Mouse (Mus musculus) erythroblast, embryonic 14.5 days (primary cell): ENCODE results near the gene Clps. TPM values are rescaled to one million over a fixed set of nuclear protein-coding genes. Genes with fewer than 3 reads are reported as not detected.

Source experiments
- H3K27me3 ChIP-seq: 2 replicates; pipeline ENCODE4 v1.6.1; 2012; ENCODE audit warnings: inconsistent platforms; ENCODE audit not compliant: control insufficient read depth
- H3K36me3 ChIP-seq: 2 replicates; pipeline ENCODE4 v1.6.1; 2012; ENCODE audit warnings: mild to moderate bottlenecking, inconsistent platforms; ENCODE audit not compliant: control insufficient read depth
- H3K4me1 ChIP-seq: 2 replicates; pipeline ENCODE4 v1.6.1; 2012; ENCODE audit warnings: inconsistent platforms; ENCODE audit not compliant: control insufficient read depth
- H3K4me3 ChIP-seq: replicated peaks from 2 replicates; pipeline ENCODE3; 2012; ENCODE audit warnings: moderate library complexity, mild to moderate bottlenecking, inconsistent platforms
- H3K9me3 ChIP-seq: 2 replicates; pipeline ENCODE4 v1.6.1; 2012; ENCODE audit warnings: low read length, inconsistent platforms, mixed read lengths; ENCODE audit not compliant: control insufficient read depth
- GATA1 ChIP-seq: IDR thresholded peaks from 2 replicates; pipeline ENCODE4 v1.6.1; 2012; ENCODE audit warnings: low read length, inconsistent platforms, mixed read lengths
- TAL1 ChIP-seq: IDR thresholded peaks from 3 replicates; pipeline ENCODE4 v1.6.1; 2012; ENCODE audit warnings: low read length, inconsistent platforms, mixed read lengths
- polyA plus RNA-seq: library from polyadenylated mRNA; stranded (reverse); fragments of >175 nt; gene quantifications from 2 replicates; pipeline ENCODE4 v1.2.3, GENCODE M21; 2012

Clps gene
- polyA plus RNA-seq, result not detected in 2 replicates

GRCm38 (mm10) chr17:28560598-28560997 is at the start of gene Clps:
Gene Clps (minus strand): TSS chr17:28560766.
- H3K27me3 ChIP-seq, result no peaks in the 10 kb centered on the region
- TF ChIP-seq GATA1 (no peak), TAL1 (no peak)
- peaks cover 7% of the 10 kb centered on the region for H3K4me1 ChIP-seq
- no peaks in the 10 kb centered on the region for H3K36me3 ChIP-seq
- no peak within 1 kb of the TSS for H3K4me3 ChIP-seq
- no peaks in the 10 kb centered on the region for H3K9me3 ChIP-seq

GRCm38 (mm10) chr17:28609543-28609942 is 49.0 kb upstream of the Clps start:
- Histone ChIP-seq H3K36me3 (peaks cover 51% of the 10 kb centered on the region), H3K27me3 (no peaks in the 10 kb centered on the region)

GRCm38 (mm10) chr17:28601557-28602250 is 41.1 kb upstream of the Clps start:
- H3K36me3 ChIP-seq, result peaks cover 90% of the 10 kb centered on the region

More at GRCm38 (mm10) chr17:28609543-28609942, 49.0 kb upstream of the Clps start:
- Histone ChIP-seq H3K4me3 (no peak overlapping the region), H3K9me3 (no peaks in the 10 kb centered on the region), H3K4me1 (peaks cover 12% of the 10 kb centered on the region)
- TF ChIP-seq TAL1, result no peak

GRCm38 (mm10) chr17:28600780-28601179 is 40.2 kb upstream of the Clps start:
- H3K4me3 ChIP-seq, result no peak overlapping the region
- H3K27me3 ChIP-seq, result no peaks in the 10 kb centered on the region
- H3K9me3 ChIP-seq, result no peaks in the 10 kb centered on the region
- TF ChIP-seq GATA1 (no peak), TAL1 (no peak)
- H3K36me3 ChIP-seq, result peaks cover 90% of the 10 kb centered on the region
- H3K4me1 ChIP-seq, result no peaks in the 10 kb centered on the region

More at GRCm38 (mm10) chr17:28601557-28602250, 41.1 kb upstream of the Clps start:
- no peaks in the 10 kb centered on the region for H3K9me3 ChIP-seq
- TF ChIP-seq TAL1, result no peak
- no peak for TF ChIP-seq GATA1
- H3K4me1 ChIP-seq, result no peaks in the 10 kb centered on the region
- H3K4me3 ChIP-seq, result no peak overlapping the region
- H3K27me3 ChIP-seq, result no peaks in the 10 kb centered on the region

- H3K4me1 ChIP-seq, result no peaks in the 10 kb centered on the region
- TF ChIP-seq TAL1 (no peak), GATA1 (no peak)
- peaks cover 86% of the 10 kb centered on the region for H3K36me3 ChIP-seq
Measured at GRCm38 (mm10) chr17:28593965-28594364, 33.4 kb upstream of the Clps start.

GRCm38 (mm10) chr17:28592998-28593397 is 32.4 kb upstream of the Clps start:
- no peak for TF ChIP-seq TAL1
- TF ChIP-seq GATA1, result no peak
- peaks cover 90% of the 10 kb centered on the region for H3K36me3 ChIP-seq
- no peak overlapping the region for H3K4me3 ChIP-seq
- H3K27me3 ChIP-seq, result no peaks in the 10 kb centered on the region
- H3K9me3 ChIP-seq, result no peaks in the 10 kb centered on the region
- H3K4me1 ChIP-seq, result no peaks in the 10 kb centered on the region

More at GRCm38 (mm10) chr17:28593965-28594364, 33.4 kb upstream of the Clps start:
- Histone ChIP-seq H3K27me3 (no peaks in the 10 kb centered on the region), H3K9me3 (no peaks in the 10 kb centered on the region), H3K4me3 (no peak overlapping the region)

GRCm38 (mm10) chr17:28591476-28591875 is 30.9 kb upstream of the Clps start:
- peaks cover 84% of the 10 kb centered on the region for H3K36me3 ChIP-seq

GRCm38 (mm10) chr17:28590596-28590995 is 30.0 kb upstream of the Clps start:
- no peaks in the 10 kb centered on the region for H3K27me3 ChIP-seq
- no peak for TF ChIP-seq TAL1
- TF ChIP-seq GATA1, result no peak
- H3K36me3 ChIP-seq, result peaks cover 75% of the 10 kb centered on the region
- H3K4me3 ChIP-seq, result no peak overlapping the region
- H3K9me3 ChIP-seq, result no peaks in the 10 kb centered on the region
- no peaks in the 10 kb centered on the region for H3K4me1 ChIP-seq

More at GRCm38 (mm10) chr17:28591476-28591875, 30.9 kb upstream of the Clps start:
- Histone ChIP-seq H3K4me1 (no peaks in the 10 kb centered on the region), H3K27me3 (no peaks in the 10 kb centered on the region), H3K9me3 (no peaks in the 10 kb centered on the region), H3K4me3 (no peak overlapping the region)
- no peak for TF ChIP-seq TAL1

GRCm38 (mm10) chr17:28588591-28588990 is 28.0 kb upstream of the Clps start:
- no peaks in the 10 kb centered on the region for H3K27me3 ChIP-seq

GRCm38 (mm10) chr17:28586509-28586908 is 25.9 kb upstream of the Clps start:
- Histone ChIP-seq H3K36me3 (peaks cover 41% of the 10 kb centered on the region), H3K27me3 (no peaks in the 10 kb centered on the region), H3K9me3 (no peaks in the 10 kb centered on the region), H3K4me3 (no peak overlapping the region), H3K4me1 (no peaks in the 10 kb centered on the region)
- TF ChIP-seq GATA1 (no peak), TAL1 (no peak)

More at GRCm38 (mm10) chr17:28588591-28588990, 28.0 kb upstream of the Clps start:
- Histone ChIP-seq H3K4me3 (no peak overlapping the region), H3K9me3 (no peaks in the 10 kb centered on the region), H3K4me1 (no peaks in the 10 kb centered on the region), H3K36me3 (peaks cover 62% of the 10 kb centered on the region)
- no peak for TF ChIP-seq GATA1
- TF ChIP-seq TAL1, result no peak
